Mouse (Mus musculus): ENCODE measurements around the gene H2-Aa. TPM values are rescaled to one million over a fixed set of nuclear protein-coding genes. Genes with fewer than 3 reads are reported as not detected.

H2-Aa gene
- polyA plus RNA-seq, 1 experiment from 2014 or later = 0.73 TPM

DNA sequence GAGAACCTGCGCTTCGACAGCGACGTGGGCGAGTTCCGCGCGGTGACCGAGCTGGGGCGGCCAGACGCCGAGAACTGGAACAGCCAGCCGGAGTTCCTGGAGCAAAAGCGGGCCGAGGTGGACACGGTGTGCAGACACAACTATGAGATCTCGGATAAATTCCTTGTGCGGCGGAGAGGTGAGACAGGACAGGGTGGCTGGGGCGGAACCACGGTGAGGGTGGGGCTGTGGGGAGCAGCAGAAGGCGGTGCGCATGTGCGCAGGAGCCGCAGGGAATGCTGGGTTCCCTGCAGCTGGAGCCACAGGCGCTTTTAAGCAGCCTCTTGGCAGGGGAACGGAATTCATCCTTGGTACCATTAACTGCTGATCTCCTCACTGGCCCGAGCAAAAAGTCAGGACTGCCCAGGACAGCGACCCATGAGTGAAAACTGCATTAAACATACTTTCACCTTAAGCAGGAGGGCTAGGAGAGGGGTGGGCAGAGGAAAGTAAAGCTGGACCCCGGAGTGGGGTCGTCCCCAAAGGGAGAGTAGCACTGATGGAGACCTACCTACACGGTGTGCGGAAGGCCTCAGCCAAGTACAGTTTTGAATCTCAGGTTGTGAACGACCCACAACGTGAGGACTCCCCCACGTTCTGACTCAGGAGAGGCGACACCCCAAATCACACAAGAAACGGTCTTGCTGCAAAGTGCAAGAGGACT, 22.2 kb upstream of the H2-Aa start:
- peak; percentile 63; the same call in 1 of the 2 replicates for ATAC-seq (ENCODE audit: insufficient number of reproducible peaks, insufficient read depth, low FRiP score, low TSS enrichment, low read depth)
- H3K27me3 ChIP-seq = peaks cover 6% of the 10 kb centered on the region; the same call in 1 of the 2 replicates
- no peak overlapping the region for H3K27ac ChIP-seq
- no peaks in the 10 kb centered on the region; the same call in 1 of the 2 replicates for H3K4me1 ChIP-seq
- H3K4me2 ChIP-seq = peak overlapping the region; percentile 67
- H3K36me3 ChIP-seq = no peaks in the 10 kb centered on the region
- WGBS = 20% methylated on average over 38 of the region's 38 CpGs
- H3K9me3 ChIP-seq = no peaks in the 10 kb centered on the region
- H3K4me3 ChIP-seq = peak overlapping the region; percentile 57
- peak overlapping the region; percentile 77 for H3K9ac ChIP-seq

DNA sequence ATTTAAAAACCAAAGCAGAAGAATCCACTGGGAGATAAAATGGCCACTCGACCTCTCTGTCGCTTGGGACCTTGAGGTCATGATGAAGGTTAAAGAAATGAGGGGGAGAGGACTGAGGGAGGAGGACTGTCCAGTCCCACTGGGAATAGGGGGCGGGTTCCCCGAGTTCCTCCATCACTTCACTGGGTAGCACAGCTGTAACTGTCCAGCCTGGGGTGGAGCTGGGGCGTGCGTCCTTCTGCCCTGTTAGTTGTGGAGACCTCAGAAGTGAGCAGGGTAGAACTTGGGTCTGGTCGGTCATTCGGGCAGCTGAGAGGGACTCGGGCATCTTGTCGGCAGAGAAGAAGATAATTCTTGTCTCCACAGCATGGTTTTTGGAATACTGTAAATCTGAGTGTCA, 21.6 kb upstream of the H2-Aa start:
- Histone ChIP-seq H3K9ac (peak overlapping the region; percentile 77), H3K27ac (no peak overlapping the region), H3K4me1 (no peaks in the 10 kb centered on the region; the same call in 1 of the 2 replicates), H3K4me2 (peak overlapping the region; percentile 67), H3K4me3 (peak overlapping the region; percentile 57), H3K36me3 (no peaks in the 10 kb centered on the region), H3K27me3 (peaks cover 6% of the 10 kb centered on the region; the same call in 1 of the 2 replicates), H3K9me3 (no peaks in the 10 kb centered on the region)
- ATAC-seq (ENCODE audit: insufficient number of reproducible peaks, insufficient read depth, low FRiP score, low TSS enrichment, low read depth) = no peak
- WGBS = 26% methylated on average over 10 of the region's 10 CpGs

DNA sequence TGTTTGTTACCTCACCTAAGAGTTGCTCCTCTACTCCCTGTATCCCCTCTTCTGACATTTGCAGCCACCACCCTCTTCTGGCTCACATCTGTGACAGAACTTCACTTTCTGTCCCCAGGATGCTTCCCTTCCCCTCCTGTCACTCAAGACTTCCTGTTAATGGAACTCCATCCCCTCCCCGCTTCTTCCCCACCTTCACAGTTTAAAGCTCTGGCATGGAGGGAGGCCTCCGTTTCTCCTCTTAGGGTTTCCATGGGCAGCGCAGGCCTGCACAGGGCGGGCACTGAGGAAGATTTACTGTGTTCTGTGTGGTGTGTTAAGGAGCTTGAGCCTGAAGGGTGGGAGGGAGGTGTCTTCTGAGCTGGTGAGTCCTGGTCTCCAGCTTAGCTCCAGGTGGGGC, 20.5 kb upstream of the H2-Aa start:
- Histone ChIP-seq H3K36me3 (no peaks in the 10 kb centered on the region), H3K27ac (no peak overlapping the region), H3K9me3 (no peaks in the 10 kb centered on the region), H3K4me3 (no peak overlapping the region), H3K9ac (no peak overlapping the region), H3K4me2 (no peak overlapping the region), H3K27me3 (peaks cover 6% of the 10 kb centered on the region; the same call in 1 of the 2 replicates), H3K4me1 (no peaks in the 10 kb centered on the region; the same call in 1 of the 2 replicates)
- no peak for ATAC-seq (ENCODE audit: insufficient number of reproducible peaks, insufficient read depth, low FRiP score, low TSS enrichment, low read depth)
- WGBS = 75% methylated on average over 4 of the region's 4 CpGs

DNA sequence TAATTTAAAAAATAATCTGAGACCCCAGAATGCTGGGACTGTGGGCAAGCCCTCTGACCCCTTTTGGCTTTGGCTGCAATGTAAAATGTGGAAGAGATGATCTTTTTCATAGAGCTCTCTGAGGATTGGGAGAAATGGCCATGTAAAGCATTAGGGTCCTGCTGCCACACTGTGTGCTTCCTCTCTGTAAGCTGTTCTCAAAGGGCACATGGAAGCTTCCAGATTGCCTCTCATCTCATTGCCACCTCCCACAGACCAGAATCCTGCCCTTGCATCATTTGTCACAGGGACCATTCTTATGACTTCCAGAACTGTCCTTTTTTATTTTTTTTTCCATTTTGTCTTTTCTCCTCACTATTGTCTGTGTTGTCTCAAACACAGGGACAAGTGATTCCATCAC, 19.6 kb upstream of the H2-Aa start:
- no peaks in the 10 kb centered on the region for H3K9me3 ChIP-seq
- no peak overlapping the region for H3K27ac ChIP-seq
- H3K4me3 ChIP-seq = no peak overlapping the region

DNA sequence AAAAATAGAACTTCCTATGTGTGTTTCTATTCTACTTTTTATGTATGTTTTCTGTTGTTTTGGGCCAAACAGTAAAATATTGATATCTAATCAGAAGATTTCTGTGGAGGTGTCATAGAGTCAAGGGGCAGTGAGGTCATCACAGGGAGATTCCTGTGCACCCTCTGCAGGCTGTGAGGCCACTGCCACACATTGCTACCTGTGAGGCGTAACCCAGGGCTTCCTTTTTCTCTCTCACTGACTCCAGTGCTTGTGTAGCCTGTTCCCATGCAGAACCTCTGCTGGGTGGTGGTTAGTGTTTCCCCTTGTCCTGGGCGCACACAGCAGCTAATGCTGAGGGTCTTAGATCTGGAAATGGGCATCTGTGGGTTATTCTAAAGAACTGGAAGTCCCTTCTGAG, 18.8 kb upstream of the H2-Aa start:
- no peak overlapping the region for H3K4me2 ChIP-seq
- ATAC-seq (ENCODE audit: insufficient number of reproducible peaks, insufficient read depth, low FRiP score, low TSS enrichment, low read depth) = no peak
- 71% methylated on average over 2 of the region's 2 CpGs for WGBS
- H3K9ac ChIP-seq = no peak overlapping the region
- H3K27ac ChIP-seq = no peak overlapping the region
- no peak overlapping the region for H3K4me3 ChIP-seq
- H3K4me1 ChIP-seq = no peaks in the 10 kb centered on the region; the same call in 1 of the 2 replicates
- no peaks in the 10 kb centered on the region for H3K9me3 ChIP-seq
- no peaks in the 10 kb centered on the region for H3K36me3 ChIP-seq
- H3K27me3 ChIP-seq = peaks cover 6% of the 10 kb centered on the region; the same call in 1 of the 2 replicates

More for the DNA sequence above, 19.6 kb upstream of the H2-Aa start:
- ATAC-seq (ENCODE audit: insufficient number of reproducible peaks, insufficient read depth, low FRiP score, low TSS enrichment, low read depth) = no peak
- Histone ChIP-seq H3K36me3 (no peaks in the 10 kb centered on the region), H3K27me3 (peaks cover 6% of the 10 kb centered on the region; the same call in 1 of the 2 replicates), H3K4me2 (no peak overlapping the region), H3K4me1 (no peaks in the 10 kb centered on the region; the same call in 1 of the 2 replicates), H3K9ac (no peak overlapping the region)

DNA sequence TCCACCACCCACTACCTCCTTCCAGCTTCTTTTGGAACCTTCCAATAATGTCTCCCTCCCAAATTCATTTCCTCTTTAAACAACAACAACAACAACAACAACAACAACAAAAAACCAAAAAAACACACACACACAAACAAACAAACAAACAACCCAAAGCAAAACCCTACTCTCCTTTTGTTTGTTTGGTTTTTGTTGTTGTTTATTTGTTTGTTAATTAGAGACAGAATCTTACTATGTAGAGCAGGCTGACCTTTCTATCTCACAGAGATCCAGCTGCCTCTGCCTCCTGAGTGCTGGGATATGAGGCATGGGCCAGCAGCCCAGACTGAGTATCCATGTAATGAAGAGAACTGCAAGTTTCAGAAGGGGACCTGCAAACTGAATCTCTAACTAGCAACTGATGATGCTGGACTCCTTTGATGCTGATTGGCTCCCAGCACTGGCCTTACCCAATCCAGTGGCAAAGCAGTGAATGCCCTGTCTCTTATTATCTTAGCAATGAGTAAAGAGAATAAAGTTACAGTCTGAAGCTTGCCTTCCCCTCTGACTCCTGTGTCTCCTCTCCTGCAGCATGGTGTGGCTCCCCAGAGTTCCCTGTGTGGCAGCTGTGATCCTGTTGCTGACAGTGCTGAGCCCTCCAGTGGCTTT, 17.9 kb upstream of the H2-Aa start, which contains the start of gene H2-Eb1:
Gene H2-Eb1, plus strand, starts transcription at position 488 of the 651 bp plus-strand sequence.
- peaks cover 6% of the 10 kb centered on the region; the same call in 1 of the 2 replicates for H3K27me3 ChIP-seq
- H3K9ac ChIP-seq = no peak within 1 kb of the TSS
- no peaks in the 10 kb centered on the region for H3K36me3 ChIP-seq
- no peaks in the 10 kb centered on the region; the same call in 1 of the 2 replicates for H3K4me1 ChIP-seq
- H3K4me2 ChIP-seq = no peak within 1 kb of the TSS
- no peak; the same call in 1 of the 2 replicates for ATAC-seq (ENCODE audit: insufficient number of reproducible peaks, insufficient read depth, low FRiP score, low TSS enrichment, low read depth)
- H3K9me3 ChIP-seq = no peaks in the 10 kb centered on the region
- no peak within 1 kb of the TSS for H3K27ac ChIP-seq
- H3K4me3 ChIP-seq = no peak within 1 kb of the TSS

DNA sequence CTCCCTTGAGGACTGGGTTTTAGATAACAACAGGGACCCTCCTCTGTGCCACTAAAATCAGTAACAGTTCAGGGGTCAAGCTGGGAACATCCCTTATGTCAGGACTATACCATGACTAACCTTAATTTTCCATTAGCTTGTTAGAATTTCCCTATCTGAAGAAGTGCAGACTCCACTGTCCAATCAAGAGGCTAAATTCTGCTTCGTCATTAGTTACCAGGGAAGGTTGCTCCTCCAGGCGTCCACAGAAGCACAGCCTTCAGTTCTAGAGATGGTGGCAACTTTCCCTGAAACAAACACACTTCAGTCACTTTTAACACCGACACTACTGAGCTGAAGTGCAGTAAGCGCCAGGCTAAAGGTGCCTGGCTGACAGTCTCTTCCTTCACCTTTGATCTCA, 17.1 kb upstream of the H2-Aa start:
- no peaks in the 10 kb centered on the region for H3K9me3 ChIP-seq
- no peak for ATAC-seq (ENCODE audit: insufficient number of reproducible peaks, insufficient read depth, low FRiP score, low TSS enrichment, low read depth)
- no peak overlapping the region for H3K27ac ChIP-seq
- no peak overlapping the region for H3K4me3 ChIP-seq
- no peaks in the 10 kb centered on the region for H3K36me3 ChIP-seq
- H3K27me3 ChIP-seq = peaks cover 6% of the 10 kb centered on the region; the same call in 1 of the 2 replicates
- H3K9ac ChIP-seq = no peak overlapping the region
- 22% methylated on average over 4 of the region's 4 CpGs for WGBS
- H3K4me1 ChIP-seq = no peaks in the 10 kb centered on the region; the same call in 1 of the 2 replicates
- no peak overlapping the region for H3K4me2 ChIP-seq

DNA sequence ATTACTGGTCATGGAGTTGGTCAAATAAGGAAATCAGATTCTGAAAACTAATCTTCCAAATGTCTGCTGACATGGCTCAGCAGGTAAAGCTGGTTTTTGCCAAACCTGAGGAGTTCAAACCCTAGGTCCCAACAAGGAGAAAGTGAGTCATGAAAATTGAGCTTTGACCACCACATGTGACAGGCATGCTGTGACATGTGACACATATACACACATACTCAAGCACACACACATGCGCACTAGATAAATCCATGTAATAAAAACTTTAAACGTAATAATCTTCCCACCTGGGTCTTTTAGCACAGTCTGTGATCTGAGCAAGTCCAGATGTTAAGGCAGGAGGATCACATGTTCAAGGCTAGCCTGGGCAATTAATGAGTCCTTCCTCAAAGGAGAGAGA, 16.2 kb upstream of the H2-Aa start:
- peaks cover 6% of the 10 kb centered on the region; the same call in 1 of the 2 replicates for H3K27me3 ChIP-seq
- H3K4me3 ChIP-seq = no peak overlapping the region
- no peaks in the 10 kb centered on the region for H3K9me3 ChIP-seq
- ATAC-seq (ENCODE audit: insufficient number of reproducible peaks, insufficient read depth, low FRiP score, low TSS enrichment, low read depth) = no peak
- no peaks in the 10 kb centered on the region for H3K36me3 ChIP-seq
- no peaks in the 10 kb centered on the region for H3K4me1 ChIP-seq
- H3K9ac ChIP-seq = no peak overlapping the region
- WGBS = 76% methylated on average over 2 of the region's 2 CpGs
- H3K27ac ChIP-seq = no peak overlapping the region
- H3K4me2 ChIP-seq = no peak overlapping the region

DNA sequence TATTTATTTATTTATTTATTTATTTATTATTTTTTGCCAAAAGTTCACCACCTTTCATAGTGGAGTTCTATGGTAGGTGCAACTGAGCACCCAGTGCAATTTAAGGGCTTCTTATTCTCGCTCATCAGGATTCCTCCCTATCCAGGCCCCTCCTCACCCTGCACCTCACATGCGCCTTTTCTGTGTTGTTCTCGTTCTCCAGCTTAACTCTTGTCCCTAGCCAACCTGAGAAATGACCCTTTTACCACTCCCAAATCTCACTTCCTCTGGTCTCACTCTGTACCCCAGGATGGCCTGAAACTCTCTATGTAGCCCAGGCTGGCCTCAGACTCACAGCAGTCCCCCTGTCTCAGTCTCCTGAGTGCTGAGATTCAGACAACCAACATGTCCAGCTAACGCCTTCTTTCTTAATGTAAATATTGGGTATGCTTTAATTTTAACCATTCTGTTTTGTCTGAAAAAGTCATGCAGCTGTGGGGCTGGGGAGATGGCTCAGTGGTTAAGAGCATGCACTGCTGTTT, 14.1 kb upstream of the H2-Aa start:
- WGBS = 90% methylated on average over 4 of the region's 4 CpGs
- Histone ChIP-seq H3K4me2 (no peak overlapping the region), H3K9ac (no peak overlapping the region), H3K27ac (no peak overlapping the region), H3K4me3 (no peak overlapping the region), H3K4me1 (no peaks in the 10 kb centered on the region), H3K9me3 (no peaks in the 10 kb centered on the region), H3K36me3 (no peaks in the 10 kb centered on the region), H3K27me3 (no peaks in the 10 kb centered on the region)
- no peak for ATAC-seq (ENCODE audit: insufficient number of reproducible peaks, insufficient read depth, low FRiP score, low TSS enrichment, low read depth)

DNA sequence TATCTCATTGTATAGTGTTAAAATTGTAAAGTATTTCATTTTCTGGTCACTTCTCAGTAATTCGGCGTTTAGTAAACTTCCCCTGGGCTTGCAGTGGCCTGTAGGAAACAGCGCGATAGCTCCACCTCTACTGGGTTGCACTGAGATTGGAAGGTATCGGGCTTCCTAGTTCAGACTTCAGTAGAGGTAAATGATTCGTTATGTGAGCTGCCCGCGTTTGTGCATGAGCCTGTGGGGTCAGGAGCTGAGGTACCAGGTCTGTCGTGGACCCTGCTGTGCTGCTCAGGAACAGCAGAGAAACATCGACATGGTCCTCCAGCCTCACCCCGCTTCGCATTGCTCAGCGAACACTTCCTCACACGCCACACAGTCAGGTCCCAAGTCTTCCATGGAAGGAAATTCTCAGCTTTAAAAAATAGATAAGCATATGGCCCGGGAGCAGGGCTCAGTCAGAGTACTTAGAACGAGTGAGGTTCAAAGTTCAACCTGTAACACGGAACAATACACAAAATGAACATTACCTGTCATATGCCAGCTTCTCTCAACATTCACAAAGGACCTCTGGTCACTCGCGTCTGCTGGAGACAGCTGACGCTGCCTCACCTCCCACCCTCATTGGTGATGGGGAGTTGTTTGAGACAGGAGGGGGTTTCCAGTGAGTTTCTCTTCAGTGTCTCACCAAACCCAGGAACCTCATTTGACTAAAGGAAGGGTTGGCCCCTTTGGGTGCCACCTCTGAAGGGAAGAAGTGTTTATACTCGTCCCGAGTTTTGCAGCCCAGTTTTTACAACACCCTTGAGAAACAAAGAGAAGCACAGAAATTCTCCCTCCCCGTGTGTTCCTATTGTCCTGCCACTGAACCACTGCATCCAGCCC, 13.3 kb upstream of the H2-Aa start:
- H3K9ac ChIP-seq = no peak overlapping the region
- H3K4me2 ChIP-seq = no peak overlapping the region
- no peak for ATAC-seq (ENCODE audit: insufficient number of reproducible peaks, insufficient read depth, low FRiP score, low TSS enrichment, low read depth)
- WGBS = 77% methylated on average over 23 of the region's 23 CpGs
- no peaks in the 10 kb centered on the region for H3K4me1 ChIP-seq
- no peaks in the 10 kb centered on the region for H3K36me3 ChIP-seq
- H3K27ac ChIP-seq = no peak overlapping the region
- no peaks in the 10 kb centered on the region for H3K9me3 ChIP-seq
- H3K4me3 ChIP-seq = no peak overlapping the region
- H3K27me3 ChIP-seq = no peaks in the 10 kb centered on the region

DNA sequence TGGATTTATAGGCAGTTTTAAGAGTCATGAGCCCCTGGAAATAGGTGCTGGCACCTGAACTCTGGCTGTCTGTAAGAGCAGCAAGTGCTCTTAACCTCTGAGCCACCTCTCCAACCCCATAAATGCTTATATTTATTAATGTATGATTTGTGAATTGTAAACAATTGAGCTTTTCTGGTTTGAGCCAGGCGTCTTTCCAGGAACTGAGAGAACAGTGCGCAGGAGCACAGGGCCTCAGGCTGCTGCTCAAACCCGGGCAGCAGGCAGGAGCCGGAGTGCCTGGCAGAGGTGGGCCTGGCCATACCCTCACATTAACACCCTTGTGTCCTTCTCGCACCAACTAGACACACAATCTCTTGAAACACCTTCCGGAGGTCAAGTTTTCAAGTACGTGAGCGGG, 12.4 kb upstream of the H2-Aa start:
- no peak for ATAC-seq (ENCODE audit: insufficient number of reproducible peaks, insufficient read depth, low FRiP score, low TSS enrichment, low read depth)
- 91% methylated on average over 8 of the region's 8 CpGs for WGBS

More for the DNA sequence above, 12.4 kb upstream of the H2-Aa start:
- Histone ChIP-seq H3K4me3 (no peak overlapping the region), H3K4me1 (no peaks in the 10 kb centered on the region), H3K27ac (no peak overlapping the region), H3K27me3 (no peaks in the 10 kb centered on the region), H3K4me2 (no peak overlapping the region), H3K9me3 (no peaks in the 10 kb centered on the region), H3K9ac (no peak overlapping the region), H3K36me3 (no peaks in the 10 kb centered on the region)

Data from embryonic facial prominence, embryonic 13.5 days (tissue).